Mouse (Mus musculus) intestine, postnatal 0 days (tissue): Measurements from ENCODE around the gene Mdga1. TPM values are rescaled to one million over a fixed set of nuclear protein-coding genes. Genes with fewer than 3 reads are reported as not detected.

Experiments used
- ATAC-seq: fragments of 200-750 bp; cut with Nextera tagmentation; 2 replicates; pipeline ENCODE4 v1.8.0; 2017; ENCODE audit warnings: mild to moderate bottlenecking, moderate TSS enrichment, moderate library complexity
- H3K27ac ChIP-seq: fragments of 300-500 bp; sonication (generic); 2 replicates; pipeline ENCODE4 v1.5.1; 2014; ENCODE audit warnings: mild to moderate bottlenecking, low read depth, low read length, moderate library complexity
- H3K27me3 ChIP-seq: fragments of 300-500 bp; sonication (generic); replicated peaks from 2 replicates; pipeline ENCODE4 v1.6.1; 2014; ENCODE audit warnings: low read length, mixed read lengths; ENCODE audit not compliant: control insufficient read depth, insufficient read depth
- H3K36me3 ChIP-seq: fragments of 300-500 bp; sonication (generic); 2 replicates; pipeline ENCODE4 v1.6.1; 2014; ENCODE audit warnings: mild to moderate bottlenecking, moderate library complexity; ENCODE audit not compliant: control insufficient read depth, insufficient read depth
- H3K4me1 ChIP-seq: fragments of 300-500 bp; sonication (generic); replicated peaks from 2 replicates; pipeline ENCODE4 v1.6.1; 2014; ENCODE audit warnings: antibody characterized with exemption, low read length, mixed read lengths; ENCODE audit not compliant: control insufficient read depth, insufficient read depth
- H3K4me2 ChIP-seq: fragments of 300-500 bp; sonication (generic); replicated peaks from 2 replicates; pipeline ENCODE4 v1.6.1; 2014; ENCODE audit warnings: low read depth, mild to moderate bottlenecking, moderate library complexity
- H3K4me3 ChIP-seq: fragments of 300-500 bp; sonication (generic); 2 replicates; pipeline ENCODE4 v1.5.1; 2014; ENCODE audit warnings: low read depth, low read length
- H3K9ac ChIP-seq: fragments of 300-500 bp; sonication (generic); 2 replicates; pipeline ENCODE4 v1.6.1; 2014; ENCODE audit warnings: mild to moderate bottlenecking, low read depth, low read length
- H3K9me3 ChIP-seq: fragments of 300-500 bp; sonication (generic); 2 replicates; pipeline ENCODE4 v1.6.1; 2016; ENCODE audit warnings: mixed run types; ENCODE audit not compliant: control insufficient read depth
- CTCF ChIP-seq: sonication (generic); IDR thresholded peaks from 2 replicates; pipeline ENCODE4 v1.5.1; 2016; ENCODE audit warnings: low read depth, mild to moderate bottlenecking, control low read depth, antibody characterized with exemption, moderate library complexity
- WGBS: fragments of 180-500 bp; shearing (Covaris S2); extraction: QIAGEN DNeasy Blood & Tissue Kit; methylation state at CpG from one replicate; pipeline ENCODE4 v1.1.7; 2014; 5-methylcytosine and 5-hydroxymethylcytosine counted together
- polyA plus RNA-seq: library from polyadenylated mRNA; unstranded; fragments of >200 nt; fragmentation: Nextera tagmentation; extraction: Ambion mirVana; gene quantifications from 2 replicates; pipeline ENCODE4 v1.2.1, GENCODE M21; 2015

Mdga1 gene
- polyA plus RNA-seq, 1 experiment from 2014 or later, result 0.73 TPM

GRCm38 (mm10) chr17:29841781-29842690 lies 127.9 kb downstream of the Mdga1 start:
- ATAC-seq, result peak; percentile 72
- H3K27me3 ChIP-seq, result no peaks in the 10 kb centered on the region
- H3K27ac ChIP-seq, result no peak overlapping the region
- peak overlapping the region; percentile 88 for H3K4me2 ChIP-seq
- peak overlapping the region; percentile 27 for H3K9ac ChIP-seq
- peak overlapping the region; percentile 49 for H3K4me3 ChIP-seq
- H3K36me3 ChIP-seq, result no peaks in the 10 kb centered on the region
- H3K9me3 ChIP-seq, result no peaks in the 10 kb centered on the region
- peak; percentile 22; the same call in 1 of the 2 replicates for TF ChIP-seq CTCF
- WGBS, result 7% methylated on average over 45 of the region's 46 CpGs
- H3K4me1 ChIP-seq, result no peaks in the 10 kb centered on the region

DNA sequence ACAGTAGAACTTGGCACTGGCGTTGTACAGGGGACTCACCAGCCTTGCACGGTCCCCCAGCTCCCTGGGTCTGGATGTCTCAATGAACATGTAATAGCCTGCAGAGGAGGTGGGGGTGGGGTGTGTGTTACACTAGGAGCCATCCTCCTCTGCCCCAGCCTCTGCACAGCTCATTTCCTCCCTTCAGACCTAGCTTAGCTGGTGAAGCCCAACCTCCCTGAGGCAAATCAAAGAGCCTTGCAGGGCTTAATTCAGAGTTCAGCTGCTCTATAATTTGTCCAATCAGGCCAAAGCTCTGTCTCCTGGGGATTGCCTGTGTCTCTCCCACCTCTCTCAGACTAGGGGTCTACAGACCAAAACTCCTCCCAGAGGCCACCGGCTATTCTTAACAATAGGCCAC lies 131.9 kb downstream of the Mdga1 start:
- no peaks in the 10 kb centered on the region for H3K36me3 ChIP-seq
- H3K4me3 ChIP-seq, result no peak overlapping the region
- H3K4me1 ChIP-seq, result no peaks in the 10 kb centered on the region
- H3K27ac ChIP-seq, result no peak overlapping the region
- ATAC-seq, result no peak
- no peaks in the 10 kb centered on the region for H3K27me3 ChIP-seq
- WGBS, result 47% methylated on average over 3 of the region's 3 CpGs
- H3K9me3 ChIP-seq, result no peaks in the 10 kb centered on the region
- no peak for TF ChIP-seq CTCF
- no peak overlapping the region for H3K4me2 ChIP-seq
- H3K9ac ChIP-seq, result no peak overlapping the region

DNA sequence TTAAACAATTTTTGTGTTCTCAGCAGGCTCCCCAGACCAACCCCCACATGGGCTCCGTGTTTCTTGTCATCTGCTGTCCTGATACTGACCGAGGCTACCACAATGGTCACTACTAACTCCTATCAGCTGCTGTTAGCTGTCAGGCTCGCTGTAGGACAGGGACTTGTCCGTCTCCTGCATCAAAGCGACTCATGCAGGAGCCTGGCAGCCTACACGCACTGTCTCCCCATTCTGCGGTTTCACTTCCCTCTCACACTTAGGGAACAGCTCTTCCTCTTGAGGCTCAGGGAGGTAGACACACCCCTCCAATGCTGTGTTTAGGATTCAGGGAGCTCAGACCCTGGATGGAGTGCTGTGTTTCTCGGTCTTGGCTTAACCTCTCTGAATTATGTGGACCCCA lies 132.4 kb downstream of the Mdga1 start:
- TF ChIP-seq CTCF, result no peak
- H3K27me3 ChIP-seq, result no peaks in the 10 kb centered on the region
- no peaks in the 10 kb centered on the region for H3K9me3 ChIP-seq
- 50% methylated on average over 8 of the region's 8 CpGs for WGBS
- no peak overlapping the region for H3K4me2 ChIP-seq
- H3K36me3 ChIP-seq, result no peaks in the 10 kb centered on the region
- no peak overlapping the region for H3K27ac ChIP-seq
- ATAC-seq, result no peak
- H3K9ac ChIP-seq, result no peak overlapping the region
- no peak overlapping the region for H3K4me3 ChIP-seq
- no peaks in the 10 kb centered on the region for H3K4me1 ChIP-seq

DNA sequence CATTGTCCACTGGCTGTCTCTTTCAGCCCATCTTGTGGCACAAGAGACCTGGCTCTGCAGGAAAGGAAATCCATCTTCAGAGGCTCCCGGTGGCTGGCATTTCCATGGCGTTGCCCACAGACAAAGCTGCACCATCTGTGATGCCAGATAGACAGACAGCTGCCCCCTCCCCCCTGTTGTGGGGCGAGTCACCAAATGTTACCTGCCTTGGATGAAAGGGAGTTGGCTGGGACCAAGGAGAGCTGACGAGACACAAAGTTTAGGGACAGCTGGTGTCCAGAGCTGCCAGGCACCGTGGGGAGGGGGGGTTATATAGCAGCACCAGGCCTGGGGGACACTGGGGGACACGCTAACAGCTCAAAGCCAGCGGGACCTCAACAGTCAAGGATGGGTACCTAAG lies 135.1 kb downstream of the Mdga1 start:
- H3K27ac ChIP-seq, result no peak overlapping the region
- ATAC-seq, result no peak
- H3K36me3 ChIP-seq, result no peaks in the 10 kb centered on the region
- H3K4me1 ChIP-seq, result no peaks in the 10 kb centered on the region
- H3K9ac ChIP-seq, result no peak overlapping the region
- no peaks in the 10 kb centered on the region for H3K9me3 ChIP-seq
- H3K4me3 ChIP-seq, result no peak overlapping the region
- H3K27me3 ChIP-seq, result no peaks in the 10 kb centered on the region
- TF ChIP-seq CTCF, result no peak
- no peak overlapping the region for H3K4me2 ChIP-seq
- 77% methylated on average over 7 of the region's 7 CpGs for WGBS

GRCm38 (mm10) chr17:29834333-29834732 lies 135.6 kb downstream of the Mdga1 start:
- H3K27ac ChIP-seq, result no peak overlapping the region
- no peak overlapping the region for H3K4me2 ChIP-seq
- TF ChIP-seq CTCF, result no peak
- no peak for ATAC-seq
- no peaks in the 10 kb centered on the region for H3K4me1 ChIP-seq
- no peaks in the 10 kb centered on the region for H3K9me3 ChIP-seq
- H3K27me3 ChIP-seq, result no peaks in the 10 kb centered on the region
- no peak overlapping the region for H3K4me3 ChIP-seq
- no peaks in the 10 kb centered on the region for H3K36me3 ChIP-seq
- no peak overlapping the region for H3K9ac ChIP-seq
- WGBS, result 80% methylated on average over 9 of the region's 9 CpGs

DNA sequence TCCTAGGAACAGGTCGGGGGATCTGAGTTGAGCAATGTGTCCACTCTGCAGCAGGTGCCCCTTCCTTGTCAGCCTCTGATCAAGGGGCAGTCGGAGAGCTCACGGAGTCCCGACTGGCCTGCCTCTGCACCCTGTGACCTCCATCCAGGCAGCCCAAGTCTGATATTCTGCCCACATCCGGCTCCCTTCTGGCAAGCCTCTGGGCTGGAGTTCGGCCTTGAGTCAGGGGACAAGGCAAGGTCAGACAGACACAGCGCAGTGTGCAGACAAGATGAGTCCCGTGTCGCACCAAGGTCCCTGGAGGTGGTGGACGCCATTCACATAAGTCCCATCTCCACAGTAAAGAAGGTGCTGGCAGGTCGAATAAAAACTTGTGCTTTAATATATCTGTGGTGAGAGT lies 138.2 kb downstream of the Mdga1 start:
- 87% methylated on average over 11 of the region's 11 CpGs for WGBS
- no peak overlapping the region for H3K4me2 ChIP-seq
- no peak for TF ChIP-seq CTCF

More for the DNA sequence above, 138.2 kb downstream of the Mdga1 start:
- Histone ChIP-seq H3K4me3 (no peak overlapping the region), H3K9me3 (no peaks in the 10 kb centered on the region), H3K27me3 (no peaks in the 10 kb centered on the region), H3K9ac (no peak overlapping the region), H3K4me1 (no peaks in the 10 kb centered on the region), H3K27ac (no peak overlapping the region), H3K36me3 (no peaks in the 10 kb centered on the region)
- no peak for ATAC-seq
